Mouse (Mus musculus): ENCODE results near the gene Snx1.

Snx1 gene

DNA sequence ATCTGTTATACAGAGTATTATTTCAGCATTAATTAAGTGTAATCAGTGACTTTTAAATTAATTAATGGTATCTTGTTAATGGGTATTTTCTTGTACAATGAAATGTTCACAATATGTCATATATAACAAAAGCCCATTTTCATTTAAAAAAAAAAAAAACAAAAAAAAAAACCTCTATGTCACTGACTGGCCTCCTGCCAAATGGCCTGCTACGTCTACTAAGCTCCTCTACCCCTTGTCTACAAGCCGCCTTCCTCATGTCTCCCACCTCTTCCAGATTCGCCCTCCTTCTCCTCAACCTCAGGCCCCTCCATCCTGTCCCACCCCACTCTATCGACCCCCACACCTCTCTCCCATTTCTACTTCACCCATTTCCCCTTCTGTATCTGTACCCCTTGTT lies 74.9 kb downstream of the Snx1 start:
- no peak for DNase-seq (ENCODE audit: low read depth, low spot score)

GRCm38 (mm10) chr9:66049931-66050601 lies 76.3 kb downstream of the Snx1 start:
- no peak for DNase-seq (ENCODE audit: low read depth, low spot score)

DNA sequence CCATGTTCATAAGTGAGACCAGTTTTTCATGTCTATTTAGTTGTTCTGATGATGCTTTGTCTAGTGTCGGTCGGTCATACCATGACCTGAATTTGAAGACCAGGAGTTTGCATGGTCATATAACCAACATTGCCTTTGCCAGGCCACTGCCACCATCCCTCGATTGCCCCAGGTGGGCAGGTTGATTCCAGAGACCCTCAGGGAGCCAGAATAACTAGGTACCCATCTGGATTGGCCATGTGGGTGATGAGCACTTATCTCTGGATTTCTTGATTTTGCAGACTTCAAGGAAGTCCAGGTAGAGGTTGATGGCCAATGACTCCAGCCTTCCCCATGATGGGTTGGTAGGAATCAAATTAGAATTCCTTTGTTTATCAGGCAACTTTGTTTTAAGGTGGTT lies 83.1 kb downstream of the Snx1 start:
- DNase-seq (ENCODE audit: low read depth, low spot score), result no peak

GRCm38 (mm10) chr9:66042331-66042730 lies 84.1 kb downstream of the Snx1 start:
- DNase-seq (ENCODE audit: low read depth, low spot score), result no peak

DNA sequence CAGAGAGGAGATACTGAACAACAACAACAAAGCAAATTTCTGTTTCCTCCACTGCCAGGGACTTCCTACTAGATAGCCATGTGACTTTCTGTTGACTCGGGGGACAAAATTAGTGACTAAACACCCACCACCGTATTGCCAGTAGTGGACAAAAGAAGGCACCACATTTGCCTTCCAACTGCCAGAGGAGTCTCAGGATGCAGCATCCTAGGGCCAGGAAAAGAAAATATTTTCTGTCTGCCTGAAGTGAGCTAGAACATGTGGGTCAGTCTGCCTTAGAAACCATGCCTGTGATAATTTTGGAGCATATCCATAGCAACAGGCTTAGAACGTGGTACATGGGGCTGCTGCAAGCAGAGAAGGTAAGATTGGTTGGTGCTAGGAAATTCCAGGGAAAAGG lies 85.6 kb downstream of the Snx1 start:
- DNase-seq (ENCODE audit: low read depth, low spot score), result no peak

GRCm38 (mm10) chr9:66039290-66039689 lies 87.1 kb downstream of the Snx1 start:
- DNase-seq (ENCODE audit: low read depth, low spot score), result no peak

GRCm38 (mm10) chr9:66038581-66038980 lies 87.8 kb downstream of the Snx1 start:
- DNase-seq (ENCODE audit: low read depth, low spot score), result no peak

All from skeletal muscle tissue, adult 2 months (tissue).